Mouse (Mus musculus): ENCODE measurements around the gene Il20.

The Il20 gene

DNA sequence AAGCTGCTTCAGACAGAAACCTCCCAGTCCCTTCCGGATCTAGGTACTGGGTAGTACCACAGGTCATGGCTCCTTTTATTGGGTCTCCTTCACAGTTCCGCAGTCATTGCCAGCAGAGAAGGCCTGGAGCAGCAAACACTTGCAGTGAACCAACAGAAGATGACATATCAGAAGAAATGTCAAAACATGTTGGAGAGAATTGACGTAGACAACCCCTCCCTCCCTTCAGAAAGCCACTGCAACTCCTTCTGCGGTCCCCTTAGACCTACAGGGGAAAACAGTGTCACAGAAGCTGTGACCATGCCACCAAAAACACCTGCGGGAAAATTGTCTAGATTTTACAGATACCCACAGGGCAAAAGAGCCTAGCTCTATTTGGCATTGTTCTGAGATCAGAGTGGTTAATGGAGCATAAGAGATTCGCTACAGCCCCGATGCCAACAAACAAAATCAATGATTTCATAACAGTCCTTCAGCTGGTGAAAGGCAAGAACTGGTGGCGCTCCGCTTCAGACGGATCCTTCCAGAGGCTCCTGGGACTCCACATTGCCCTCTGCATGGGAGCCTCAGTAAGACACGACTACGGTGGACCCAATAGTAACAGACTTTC lies at the start of gene Il20:
Il20 (minus strand) TSS at position 51 of the 610 bp plus-strand sequence.
- no peak for DNase-seq

DNA sequence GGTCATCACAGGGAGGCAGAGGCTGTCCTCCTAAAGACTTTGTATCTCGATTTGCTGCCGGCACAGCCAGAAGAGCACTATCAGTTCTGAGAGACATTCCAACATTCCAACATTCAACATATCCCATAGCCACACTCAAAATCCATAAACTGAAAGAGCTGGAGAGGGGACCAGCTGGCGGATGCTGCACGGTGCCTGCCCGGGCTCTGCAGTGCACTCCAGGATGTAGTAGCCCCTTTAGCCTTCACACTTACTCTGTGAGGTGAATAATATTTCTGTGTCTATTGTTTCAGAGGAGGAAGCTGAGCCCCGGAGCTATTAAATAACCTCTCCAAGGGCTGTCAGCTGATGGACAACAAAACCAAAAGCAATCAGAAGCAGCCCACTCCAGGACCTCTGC lies 35.7 kb upstream of the Il20 start:
- DNase-seq, result no peak

DNA sequence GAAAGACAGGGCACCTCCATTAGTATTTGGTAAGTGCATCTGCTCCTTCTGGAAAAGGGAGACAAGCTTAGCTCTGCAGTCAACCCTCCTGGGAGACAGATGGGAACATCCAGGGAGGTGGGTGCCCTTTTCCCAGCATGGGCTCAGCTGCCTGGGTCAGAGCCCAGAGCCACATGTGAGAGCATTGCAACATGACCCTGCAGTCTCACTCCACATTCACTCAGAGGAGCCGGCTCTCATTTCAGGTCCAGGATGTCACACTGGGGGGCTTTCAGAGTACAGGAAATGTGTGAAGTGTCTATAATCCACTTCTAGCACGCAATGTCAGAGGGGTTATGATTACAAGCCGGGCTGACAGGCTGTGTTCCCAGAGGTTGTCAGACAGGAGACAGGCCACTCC lies 30.6 kb upstream of the Il20 start:
- no peak for DNase-seq

DNA sequence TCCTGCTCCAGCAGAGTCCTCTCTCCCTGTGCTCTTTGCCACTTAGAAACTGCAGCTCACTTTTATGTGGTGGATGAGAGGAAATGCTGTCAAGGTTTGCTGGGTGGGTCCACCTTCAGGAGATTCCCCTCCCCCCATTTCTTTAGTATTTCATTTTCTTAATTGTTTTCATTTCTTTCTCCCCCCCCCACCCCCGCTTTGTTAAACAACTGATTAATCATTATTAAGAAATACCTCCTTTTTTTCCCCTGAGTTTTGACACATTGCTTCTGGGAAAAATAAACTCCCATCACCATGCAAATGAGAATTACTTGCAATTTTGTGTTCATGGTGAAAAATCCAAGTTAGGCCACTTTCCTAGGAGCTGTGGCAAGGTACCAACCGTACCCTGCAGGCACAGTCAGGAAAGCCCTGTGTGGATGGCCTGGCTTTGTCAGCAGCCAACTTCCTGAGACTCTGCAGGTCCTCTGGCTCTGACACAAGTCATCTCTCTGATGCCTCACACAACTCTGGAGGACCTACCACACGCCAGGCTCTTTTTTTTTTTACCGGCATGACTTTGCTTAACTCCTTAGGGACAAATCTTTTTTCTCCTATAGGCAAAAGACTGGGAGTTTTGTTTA lies 28.9 kb upstream of the Il20 start, which contains the start of gene Il19:
Il19 (minus strand) TSS at position 51 of the 623 bp plus-strand sequence.
- DNase-seq, result no peak

DNA sequence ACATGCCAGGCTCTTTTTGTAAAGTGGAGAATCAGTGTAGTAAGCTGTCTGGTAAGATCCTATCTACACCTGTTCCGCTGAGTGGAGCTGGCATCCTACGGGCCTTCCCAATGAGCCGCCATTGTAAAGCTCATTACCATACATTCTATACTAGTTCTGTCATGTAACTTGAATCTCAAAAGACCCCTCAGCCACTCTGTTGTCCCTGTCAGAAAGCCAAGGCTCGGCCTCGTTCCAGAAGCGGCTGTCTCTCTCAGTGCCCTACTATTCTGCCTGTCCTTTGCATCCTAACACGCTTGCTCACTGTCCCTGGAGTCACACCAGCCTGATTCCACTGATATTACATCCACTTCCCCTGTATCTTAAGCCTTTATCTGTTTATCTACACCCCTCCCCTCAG lies 26.9 kb upstream of the Il20 start:
- DNase-seq, result no peak

DNA sequence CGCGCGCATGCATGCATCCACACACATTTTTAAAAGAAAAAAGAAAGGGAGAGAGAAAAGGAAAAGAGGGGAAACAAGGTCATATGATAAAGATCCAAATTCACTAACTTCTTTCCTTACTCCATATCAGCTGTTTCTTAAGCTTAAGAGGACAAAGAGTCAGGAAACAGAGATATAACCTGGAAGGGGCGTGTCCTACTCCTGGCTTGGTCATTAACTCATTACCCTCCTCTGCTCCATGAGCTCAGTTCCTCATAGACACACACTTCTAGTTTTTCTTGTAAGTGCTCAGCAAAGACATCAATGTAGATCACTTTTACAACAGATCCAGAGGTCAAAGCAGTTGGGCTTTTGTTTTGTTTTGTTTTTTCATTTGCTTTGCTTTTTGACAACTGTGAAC lies 25.9 kb upstream of the Il20 start:
- no peak for DNase-seq

DNA sequence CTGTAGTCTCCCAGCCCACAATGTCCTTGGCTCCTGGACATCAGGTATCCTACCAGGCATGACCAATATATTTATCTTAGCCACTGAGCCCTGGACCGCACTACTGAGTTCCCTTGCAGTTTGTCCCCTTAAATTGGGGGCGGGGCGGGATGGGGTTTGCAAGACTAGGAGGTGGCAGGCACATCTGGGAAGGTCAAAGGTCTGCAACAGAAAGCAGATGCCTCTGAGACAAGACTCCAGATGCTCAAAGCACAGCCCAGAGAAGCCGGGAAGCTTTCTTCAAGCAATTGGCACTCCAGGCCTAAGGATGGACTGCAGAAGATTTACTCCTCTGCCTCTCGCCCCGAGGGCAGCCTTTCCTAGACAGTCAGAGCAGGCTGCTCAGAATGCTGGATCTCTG lies 25.1 kb upstream of the Il20 start:
- no peak for DNase-seq

DNA sequence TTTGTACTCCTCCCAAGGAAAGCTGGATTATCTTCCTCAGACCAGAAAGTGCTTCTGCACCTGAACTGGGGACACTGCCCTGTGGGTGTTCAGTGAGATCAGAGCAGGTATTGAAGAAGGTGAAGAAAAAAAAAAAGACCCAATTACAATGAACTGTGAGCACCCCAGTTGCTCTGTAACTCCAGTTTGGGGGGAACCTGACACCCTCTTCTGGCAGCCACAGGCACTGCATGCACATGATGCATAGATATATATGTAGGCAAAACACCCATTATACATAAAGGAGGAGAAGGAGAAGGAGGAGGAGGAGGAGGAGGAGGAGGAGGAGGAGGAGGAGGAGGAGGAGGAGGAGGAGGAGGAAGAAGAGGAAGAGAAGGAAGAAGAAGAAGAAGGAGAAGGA lies 15.2 kb upstream of the Il20 start:
- DNase-seq, result peak in 1 of 2 experiments; percentile 7

DNA sequence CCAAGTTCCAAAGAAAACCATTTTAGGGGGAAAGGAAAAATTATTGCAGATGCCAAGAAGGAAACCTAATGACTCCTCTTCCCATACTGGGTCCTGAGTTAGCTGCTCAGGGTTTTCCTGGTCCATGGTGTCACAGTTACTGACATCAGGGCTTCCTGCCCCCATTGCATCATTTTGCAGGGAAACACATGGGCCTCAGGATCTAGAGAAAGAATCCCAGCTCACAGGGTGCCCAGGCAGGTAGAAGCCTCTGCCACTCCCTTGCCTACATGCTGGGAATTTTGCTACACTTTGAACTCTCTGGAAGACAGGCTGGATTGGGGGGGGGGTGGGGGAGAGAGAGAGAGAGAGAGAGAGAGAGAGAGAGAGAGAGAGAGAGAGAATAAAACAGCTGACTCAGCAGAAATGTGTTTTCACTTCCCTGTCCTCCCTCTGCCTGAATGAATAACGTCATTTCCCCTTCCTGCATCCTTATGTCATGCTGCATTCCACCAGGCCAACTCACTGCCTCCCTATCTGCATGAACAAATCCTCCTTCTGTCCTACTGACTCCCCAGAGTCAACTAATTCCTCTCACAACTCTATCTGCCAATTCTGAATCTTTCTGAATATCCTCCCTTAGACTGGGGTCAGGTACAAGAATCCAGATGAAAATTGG lies 7.2 kb upstream of the Il20 start:
- no peak for DNase-seq

DNA sequence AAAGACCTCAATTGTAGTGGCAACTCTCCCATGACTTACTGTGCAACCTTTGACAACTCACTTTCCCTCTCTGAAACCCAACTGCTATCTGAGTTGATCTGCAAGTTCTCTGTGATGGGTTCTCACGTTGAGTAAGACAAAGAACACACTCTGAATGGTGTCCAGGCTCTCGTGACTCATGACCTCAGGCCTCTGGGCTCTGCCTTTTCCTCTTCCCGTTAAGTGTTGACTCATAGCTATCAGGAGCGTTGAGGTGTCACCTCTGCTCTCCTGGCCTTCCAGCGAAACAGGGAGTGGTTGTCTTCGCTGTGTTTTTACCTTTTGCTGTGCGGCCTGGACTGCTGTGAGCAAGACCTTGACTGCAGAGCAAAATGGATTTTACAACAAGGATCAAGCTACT lies 8.7 kb downstream of the Il20 start:
- no peak for DNase-seq

DNA sequence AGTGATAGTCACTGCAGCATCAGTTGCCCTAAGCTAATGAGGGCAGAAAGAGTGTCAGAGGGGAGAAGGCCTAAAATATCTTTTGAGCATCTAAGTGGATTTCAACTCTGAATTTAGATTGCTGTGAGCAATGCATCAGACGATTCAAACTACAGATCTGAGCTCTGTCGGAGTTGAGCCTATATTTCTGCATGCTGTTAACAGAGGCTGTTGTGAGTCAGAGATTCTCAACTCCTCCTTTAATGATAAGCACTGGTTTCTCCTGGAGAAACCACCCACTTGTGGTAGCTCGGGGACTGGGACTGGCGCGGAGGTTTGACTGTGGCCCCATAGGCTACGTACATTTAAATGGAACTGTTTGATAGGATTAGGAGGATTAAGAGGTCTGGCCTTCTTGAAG lies 16.8 kb downstream of the Il20 start:
- no peak for DNase-seq

DNA sequence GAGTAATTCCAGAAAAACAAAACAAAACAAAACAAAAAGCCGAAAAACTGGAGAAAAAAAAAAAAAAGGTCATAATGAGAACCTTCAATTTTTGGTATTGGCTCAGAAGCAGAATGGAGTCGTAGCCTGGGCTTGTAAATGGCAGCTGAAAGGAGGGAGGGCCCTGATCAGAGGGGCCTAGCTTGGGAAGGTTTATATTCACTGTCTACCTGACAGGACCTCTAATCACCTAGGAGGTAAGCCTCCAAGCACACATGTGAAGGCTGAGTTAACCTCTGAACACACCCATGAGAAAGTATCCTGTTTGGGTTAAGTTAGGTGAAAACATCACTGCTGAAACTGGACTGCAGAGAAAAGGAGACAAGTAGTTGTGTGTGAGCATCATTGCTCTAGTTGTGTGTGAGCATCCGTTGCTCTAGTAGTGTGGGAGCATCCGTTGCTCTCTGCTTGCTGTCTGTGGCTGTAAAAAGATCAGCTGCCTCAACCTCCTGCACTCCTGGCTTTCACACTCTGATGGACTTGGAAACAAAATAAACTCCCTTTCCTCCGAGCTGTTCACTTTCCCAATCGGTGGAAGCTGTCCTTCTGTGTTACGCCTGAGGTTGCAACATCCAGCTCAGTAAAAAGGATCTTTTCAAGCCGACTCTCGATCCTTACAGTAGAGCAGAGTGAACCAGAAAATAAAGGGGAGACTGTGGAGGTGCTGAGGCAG lies 17.8 kb downstream of the Il20 start:
- no peak for DNase-seq

DNA sequence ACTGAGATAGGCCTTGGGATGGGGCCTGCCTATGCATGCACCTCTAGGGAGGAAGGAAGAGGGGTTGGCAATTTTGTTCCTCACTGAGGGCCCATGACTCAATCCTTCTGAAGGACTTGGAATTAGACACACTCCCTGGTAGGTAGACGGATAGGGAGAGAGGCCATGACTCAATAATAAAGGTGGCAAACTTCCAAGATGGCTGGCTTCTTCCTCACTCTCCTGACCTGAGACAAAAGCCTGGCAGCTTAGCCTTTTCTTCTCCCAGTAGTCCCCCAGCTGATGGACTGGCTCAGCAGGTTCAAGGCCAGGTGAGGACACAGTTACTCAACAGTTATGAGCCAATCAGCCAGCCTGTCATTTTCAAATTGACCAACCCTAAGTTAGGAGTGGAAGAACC lies 18.8 kb downstream of the Il20 start:
- DNase-seq, result no peak

DNA sequence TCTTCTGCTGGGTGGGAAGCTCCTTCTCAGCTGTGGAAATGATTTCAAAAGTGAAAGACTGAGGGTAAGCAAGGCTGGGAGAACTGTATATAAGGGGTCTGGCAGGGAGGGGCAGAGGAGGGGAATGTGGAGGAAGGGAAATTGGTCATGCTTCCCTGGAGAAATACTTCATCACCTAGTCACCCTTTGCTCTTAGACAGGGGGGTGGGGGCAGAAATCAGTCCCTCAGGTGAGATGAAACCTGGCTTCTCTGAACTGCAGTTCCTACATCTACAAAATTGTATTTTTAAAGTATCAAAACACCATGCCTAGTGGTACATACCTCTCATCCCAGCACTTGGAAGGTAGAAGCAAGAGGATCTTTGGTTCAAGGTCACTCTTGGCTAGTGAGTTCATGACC lies 23.9 kb downstream of the Il20 start, which contains the start of gene Il24:
Il24 (minus strand) TSS at position 101 of the 400 bp plus-strand sequence.
- no peak for DNase-seq

DNA sequence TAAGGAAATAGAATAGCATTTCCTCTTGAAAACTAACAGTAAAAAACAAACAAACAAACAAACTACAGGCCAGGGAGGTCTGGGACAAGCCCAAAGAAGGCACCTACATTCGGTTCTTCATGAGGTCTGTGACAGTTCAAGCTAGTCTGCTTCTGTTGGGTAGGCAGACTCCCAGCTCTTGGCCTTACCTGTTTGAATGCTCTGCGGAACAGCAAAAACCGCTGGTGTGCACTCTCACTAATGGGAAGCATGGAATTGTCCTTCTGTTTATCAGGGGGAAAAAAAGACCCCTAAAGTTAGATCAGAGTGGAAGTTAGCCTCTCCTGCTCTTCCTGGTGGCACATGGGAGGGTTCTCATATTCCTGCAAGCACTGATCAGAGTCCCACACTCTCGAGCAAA lies 28.1 kb downstream of the Il20 start:
- DNase-seq, result no peak

DNA sequence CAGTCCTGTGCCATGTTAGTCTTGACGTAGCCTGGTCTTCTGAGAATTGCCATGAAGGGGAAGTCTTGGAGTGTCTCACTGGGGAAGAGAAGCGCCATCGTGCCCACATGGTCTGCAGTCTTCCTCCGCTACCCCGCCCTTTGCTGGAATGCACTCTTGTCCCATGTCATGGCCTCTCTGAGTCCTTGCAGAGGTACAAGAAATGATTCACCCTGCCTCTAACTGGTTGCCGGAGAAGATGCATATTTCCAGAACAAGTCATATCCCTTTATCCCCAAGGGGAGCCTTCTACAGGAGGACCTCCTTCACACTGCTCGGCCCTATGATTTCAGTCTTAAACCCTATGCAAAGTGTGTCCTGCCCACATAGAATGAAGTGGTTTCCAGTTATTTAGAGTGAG lies 31.3 kb downstream of the Il20 start:
- no peak for DNase-seq

DNA sequence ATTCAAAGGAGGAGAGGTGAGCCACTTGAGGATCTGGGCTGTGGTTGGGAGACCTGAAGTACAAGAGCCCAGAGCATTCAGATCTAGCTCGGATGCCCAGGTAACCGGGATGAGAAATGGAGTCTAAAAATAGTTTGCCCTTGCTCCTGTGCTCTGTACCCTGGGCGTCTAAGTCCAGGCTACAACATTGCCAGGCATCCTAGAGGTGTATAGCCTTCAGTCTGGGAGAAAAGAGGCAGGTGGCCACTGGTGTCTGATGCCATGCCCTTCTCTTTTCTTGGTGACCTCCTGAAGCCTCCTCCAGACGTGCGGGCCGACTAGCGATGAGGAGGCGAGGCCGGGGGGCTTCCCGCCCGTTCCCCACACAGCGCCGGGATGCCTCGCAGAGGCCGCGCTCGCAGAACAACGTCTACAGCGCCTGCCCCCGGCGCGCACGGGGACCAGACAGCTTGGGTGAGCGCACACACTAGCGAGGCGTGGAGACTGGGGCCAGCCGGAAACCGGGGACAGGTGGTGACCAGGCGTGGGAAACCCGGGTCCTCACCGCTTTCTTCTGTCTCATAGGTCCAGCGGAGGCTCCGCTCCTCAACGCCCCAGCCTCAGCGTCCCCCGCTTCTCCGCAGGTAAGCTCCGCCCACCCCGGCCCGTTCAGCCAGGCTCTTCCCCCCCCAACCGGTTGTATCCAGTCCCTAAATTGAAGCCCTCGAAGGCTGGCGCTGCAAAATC lies 33.2 kb downstream of the Il20 start:
- DNase-seq, result peak in 1 of 2 experiments; percentile 30

DNA sequence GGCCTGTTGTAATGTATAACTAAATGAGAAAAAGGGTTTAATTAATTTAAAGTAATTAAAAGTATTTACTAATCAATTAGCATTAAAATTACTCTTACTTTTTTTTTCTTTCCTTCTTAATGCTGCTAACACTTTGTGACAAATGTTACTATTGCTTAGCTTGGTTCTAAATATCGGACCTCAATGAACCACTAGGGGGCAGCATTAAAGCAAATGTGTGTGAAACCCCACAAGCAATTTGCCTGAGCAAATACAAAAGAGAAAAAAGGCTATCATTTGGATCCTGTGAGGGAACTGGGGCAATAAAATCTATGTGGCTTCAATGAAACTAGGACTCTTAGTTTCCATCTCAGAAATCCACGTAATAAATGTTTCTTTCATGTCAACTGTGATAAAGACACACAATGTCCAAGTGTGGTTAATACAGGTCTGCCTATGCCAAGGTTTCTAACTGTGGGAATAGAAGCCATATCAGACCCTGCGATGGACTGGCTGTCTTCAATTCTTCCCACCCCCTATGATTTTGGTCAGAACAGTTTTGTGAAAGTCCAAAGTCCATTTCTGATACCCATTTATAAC lies 34.2 kb downstream of the Il20 start:
- DNase-seq, result peak in 1 of 2 experiments; percentile 50

DNA sequence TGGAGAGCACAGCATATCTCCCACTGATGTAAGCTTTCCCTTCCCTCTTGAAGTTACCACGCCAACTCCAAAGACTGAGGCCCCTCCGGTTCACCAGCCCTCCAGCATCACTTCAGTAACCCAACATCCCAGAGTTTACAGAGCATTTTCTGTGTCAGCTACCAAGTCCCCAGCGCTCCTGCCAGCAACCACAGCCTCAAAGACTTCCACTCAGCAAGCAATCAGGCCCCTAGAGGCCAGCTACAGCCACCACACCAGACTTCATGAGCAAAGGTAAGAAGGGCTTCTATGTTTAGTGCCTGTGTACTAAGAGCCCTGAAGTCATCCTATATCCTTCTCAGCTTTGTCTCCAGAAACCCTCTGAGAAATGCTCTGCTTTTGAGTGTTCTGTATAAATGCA lies 35.3 kb downstream of the Il20 start:
- no peak for DNase-seq

DNA sequence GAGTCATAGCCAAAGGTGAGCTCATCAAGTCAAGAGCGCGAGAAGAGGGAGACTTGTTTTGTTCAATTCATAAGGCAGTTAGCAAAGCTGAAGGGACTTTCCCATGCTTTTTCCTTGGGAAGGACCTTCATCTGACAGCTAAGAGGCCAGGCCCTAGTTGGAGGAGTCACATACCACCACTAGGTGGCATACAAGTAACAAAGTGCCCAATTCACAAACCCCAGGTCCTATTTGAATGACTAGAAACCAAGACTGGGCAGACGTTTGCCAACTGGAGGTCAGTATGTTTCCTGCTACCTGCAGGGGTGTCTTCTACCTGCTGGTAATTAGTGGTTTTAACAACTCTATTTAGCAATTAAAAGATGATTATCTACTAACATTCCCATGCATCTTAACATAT lies 36.1 kb downstream of the Il20 start:
- DNase-seq, result peak in 1 of 2 experiments; percentile 44

DNA sequence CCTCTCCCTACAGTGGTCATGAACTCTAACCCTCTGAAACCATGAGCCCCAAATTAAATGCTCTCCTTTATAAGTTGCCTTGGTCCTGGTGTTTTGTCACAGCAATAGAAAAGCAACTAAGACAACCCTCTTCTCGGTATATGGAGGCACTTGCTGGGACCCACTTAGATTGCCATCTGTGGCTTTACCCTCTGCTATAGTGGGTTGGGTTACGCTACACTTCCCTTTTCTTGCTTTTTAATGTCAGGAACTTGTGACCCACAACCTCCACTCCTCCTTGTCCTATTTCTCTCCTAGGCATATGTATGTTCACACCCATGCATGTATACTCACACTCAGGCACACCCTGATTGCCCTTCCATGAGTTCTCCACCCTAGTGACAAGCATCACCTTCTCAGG lies 38.3 kb downstream of the Il20 start:
- no peak for DNase-seq

DNA sequence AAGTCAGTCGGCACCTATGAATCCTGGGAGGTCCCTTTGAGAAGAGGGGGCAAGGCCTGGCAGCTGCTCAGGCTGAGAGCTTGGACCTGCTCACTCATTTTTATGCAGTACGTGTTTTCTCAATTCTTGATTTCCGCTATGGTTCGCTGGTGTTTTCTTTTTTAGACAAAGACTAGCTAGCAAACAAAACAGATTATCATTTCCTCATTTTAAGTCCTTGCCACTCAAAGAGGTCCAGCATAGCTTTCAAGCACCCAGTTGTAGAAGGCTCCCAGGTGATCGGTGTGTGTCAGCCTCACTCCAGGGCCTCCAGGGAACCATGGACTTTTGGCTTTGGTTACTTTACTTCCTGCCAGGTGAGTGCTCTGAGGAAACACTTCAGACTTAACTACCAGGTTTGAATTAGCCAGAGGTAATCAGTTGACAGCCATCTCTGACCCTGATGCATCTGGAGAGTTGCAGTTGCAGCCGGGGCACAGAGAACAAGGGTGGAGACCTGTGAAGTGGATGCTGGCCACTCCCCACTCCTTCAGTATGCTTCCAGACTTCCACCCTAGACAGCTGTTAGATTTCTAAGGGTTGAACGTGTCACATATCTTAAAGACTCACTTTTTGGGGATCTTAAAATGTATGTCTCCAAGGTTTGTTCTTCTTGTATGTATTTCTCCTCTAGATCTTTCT lies 45.6 kb downstream of the Il20 start, which contains the start of gene Fcmr:
Fcmr (plus strand) TSS at position 129 of the 681 bp plus-strand sequence.
- DNase-seq, result no peak

All from lung, postnatal 4 days (tissue).